Mouse (Mus musculus): Measurements from ENCODE around the gene Hnf4a. TPM values are rescaled to one million over a fixed set of nuclear protein-coding genes. Genes with fewer than 3 reads are reported as not detected.

The Hnf4a gene
- total and polyA plus RNA-seq, 3 experiments: 0.39 to 1.1 TPM; not detected in 1

DNA sequence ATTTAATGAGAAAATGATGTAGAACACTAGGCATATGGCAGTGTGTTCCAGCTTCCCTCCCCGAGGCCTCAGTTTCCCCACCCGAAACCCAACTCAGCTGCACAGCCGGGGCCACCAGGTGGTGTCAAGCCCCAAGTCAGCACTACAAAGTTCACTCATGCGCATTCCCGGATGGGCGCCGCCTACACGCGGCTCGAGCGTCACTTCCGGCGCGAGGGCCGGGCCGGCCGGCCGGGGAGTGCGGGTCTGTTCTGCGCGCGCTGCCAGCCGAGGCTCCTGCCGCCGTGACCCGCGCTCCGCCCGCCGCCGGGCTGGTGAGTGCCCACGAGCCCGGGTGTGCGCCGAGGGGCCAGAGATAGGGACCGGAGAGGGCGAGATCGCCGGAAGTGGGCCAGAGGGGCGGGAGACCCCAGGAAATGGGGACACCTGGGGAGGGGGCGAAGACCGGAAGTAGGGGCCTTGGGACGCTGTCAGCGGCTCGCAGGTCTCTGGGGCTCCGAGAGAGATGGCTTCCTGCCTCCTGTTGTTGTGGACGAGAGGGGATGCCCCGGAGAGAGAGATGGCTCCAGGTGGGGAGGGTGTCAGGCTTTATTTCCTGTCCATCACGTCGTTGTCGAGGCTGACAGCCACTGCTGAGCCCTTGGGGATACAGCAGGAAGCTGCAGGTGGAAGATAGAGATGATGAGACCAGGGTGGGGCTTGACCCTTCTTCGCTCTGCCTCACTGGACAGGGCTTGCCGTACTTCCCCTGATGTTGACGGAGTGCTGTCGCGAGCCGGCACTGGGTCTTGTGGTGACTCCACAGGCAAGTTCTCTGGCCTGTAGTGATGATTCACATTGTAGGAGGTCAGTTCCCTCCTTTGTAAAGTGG is 95.7 kb downstream of the Hnf4a start, which contains the start of gene Ttpal (continued):
- 0 out of 2 replicates have a peak, but pooled peaks have one; percentile 18 for TF ChIP-seq MAFK (IDR thresholded peaks at IDR 0.05; ENCODE audit: borderline replicate concordance, low read depth, low read length)
- peak; percentile 74 for TF ChIP-seq SIN3A (IDR thresholded peaks at IDR 0.05; ENCODE audit: low read length)
- peak; percentile 85 for TF ChIP-seq MXI1 (IDR thresholded peaks at IDR 0.05; ENCODE audit: low read depth, low read length)
- TF ChIP-seq ZKSCAN1 (IDR thresholded peaks at IDR 0.05; ENCODE audit: low read depth, low read length): no peak
- peak; percentile 72; the same call in 1 of the 2 replicates for TF ChIP-seq POLR2AphosphoS2 (IDR thresholded peaks at IDR 0.05; ENCODE audit: low read length)
- no peak for TF ChIP-seq BHLHE40 (IDR thresholded peaks at IDR 0.05; ENCODE audit: borderline replicate concordance, low read depth, low read length)
- peak; percentile 59; the same call in 1 of the 2 replicates for TF ChIP-seq TCF12 (IDR thresholded peaks at IDR 0.05; ENCODE audit: low read depth, low read length)
- TF ChIP-seq CTCF (IDR thresholded peaks at IDR 0.05 in 2 of 3, conservative IDR thresholded peaks at IDR 0.05 in 1 of 3; ENCODE audit: control insufficient read depth in 1 of 3, insufficient read depth in 1 of 3, low read depth in 2 of 3, low read length in 3 of 3, poor library complexity in 1 of 3, severe bottlenecking in 1 of 3): peak; percentile 13 to 75 (median 67); a peak in 4 of 6 replicates
- peak; percentile 68 for TF ChIP-seq MAX (IDR thresholded peaks at IDR 0.05; ENCODE audit: low read length)

DNA sequence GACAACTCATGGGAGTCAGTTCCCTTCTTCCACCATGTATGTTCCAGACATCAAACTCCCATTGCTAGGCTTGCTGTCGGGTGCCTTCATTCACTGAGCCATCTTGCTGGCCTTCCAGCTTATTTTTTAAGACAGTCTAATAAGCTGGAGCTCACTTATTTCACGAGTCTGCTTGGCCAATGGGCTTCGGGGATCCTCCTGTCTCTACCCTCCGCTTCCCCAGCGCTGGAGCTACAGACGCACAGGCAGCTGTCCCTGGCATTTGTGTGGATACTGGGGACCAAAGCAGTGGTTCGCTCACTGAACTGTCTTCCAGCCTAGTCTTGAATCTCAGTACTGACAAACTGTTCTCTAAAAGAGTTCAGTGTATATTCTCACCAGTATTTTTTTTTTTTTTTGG is 99.6 kb downstream of the Hnf4a start:
- Histone ChIP-seq H3K4me1 (ENCODE audit: control insufficient read depth in 1 of 2, insufficient read depth in 2 of 2, low read length in 2 of 2) (peaks cover 3 to 8% of the 10 kb centered on the region in 2 experiments; a peak in 2 of 4 replicates), H3K9ac (ENCODE audit: control insufficient read depth, low read depth, low read length, poor library complexity, severe bottlenecking) (no peak overlapping the region), H3K36me3 (ENCODE audit: control insufficient read depth in 1 of 2, insufficient read depth in 2 of 2, low read length in 2 of 2) (peaks cover 3 to 12% of the 10 kb centered on the region in 2 experiments; a peak in 3 of 4 replicates), H3K27me3 (ENCODE audit: control insufficient read depth in 1 of 2, insufficient read depth in 2 of 2, low read length in 2 of 2) (no peaks in the 10 kb centered on the region), H3K79me2 (ENCODE audit: control insufficient read depth, insufficient read depth, low read length, poor library complexity) (peaks cover 23% of the 10 kb centered on the region), H3K27ac (ENCODE audit: control insufficient read depth, low read depth, low read length) (no peak overlapping the region), H3K9me3 (replicated peaks; ENCODE audit: insufficient read depth, low read length) (no peaks in the 10 kb centered on the region), H3K4me3 (ENCODE audit: control insufficient read depth in 1 of 2, insufficient read depth in 1 of 2, low read depth in 2 of 2, low read length in 2 of 2) (no peak overlapping the region)
- DNase-seq (ENCODE audit: low read depth, low spot score): no peak
- no peak for TF ChIP-seq MAFK (IDR thresholded peaks at IDR 0.05; ENCODE audit: borderline replicate concordance, low read depth, low read length)
- no peak for TF ChIP-seq USF1 (IDR thresholded peaks at IDR 0.05; ENCODE audit: low read depth, low read length)
- no peak for TF ChIP-seq ZKSCAN1 (IDR thresholded peaks at IDR 0.05; ENCODE audit: low read depth, low read length)
- TF ChIP-seq ZNF384 (IDR thresholded peaks at IDR 0.05; ENCODE audit: low read depth, low read length): no peak
- no peak for TF ChIP-seq MAZ (IDR thresholded peaks at IDR 0.05; ENCODE audit: low read depth, low read length)
- no peak for TF ChIP-seq MEF2A (IDR thresholded peaks at IDR 0.05; ENCODE audit: extremely low read depth, insufficient replicate concordance, low read depth, low read length, poor library complexity, severe bottlenecking)
- TF ChIP-seq SMC3 (IDR thresholded peaks at IDR 0.05; ENCODE audit: low read depth, low read length): no peak
- no peak for TF ChIP-seq POLR2A (IDR thresholded peaks at IDR 0.05; ENCODE audit: control insufficient read depth in 1 of 2, insufficient read depth in 1 of 2, low read depth in 1 of 2, low read length in 2 of 2, poor library complexity in 1 of 2)
- no peak for TF ChIP-seq RAD21 (IDR thresholded peaks at IDR 0.05; ENCODE audit: low read depth, low read length)
- no peak for TF ChIP-seq ZMIZ1 (IDR thresholded peaks at IDR 0.05; ENCODE audit: low read depth, low read length)
- no peak for TF ChIP-seq POLR2AphosphoS5 (IDR thresholded peaks at IDR 0.05; ENCODE audit: borderline replicate concordance, low read depth, low read length)

All from MEL (cell line).